Mouse (Mus musculus): ENCODE data around the gene Actl10.

DNA sequence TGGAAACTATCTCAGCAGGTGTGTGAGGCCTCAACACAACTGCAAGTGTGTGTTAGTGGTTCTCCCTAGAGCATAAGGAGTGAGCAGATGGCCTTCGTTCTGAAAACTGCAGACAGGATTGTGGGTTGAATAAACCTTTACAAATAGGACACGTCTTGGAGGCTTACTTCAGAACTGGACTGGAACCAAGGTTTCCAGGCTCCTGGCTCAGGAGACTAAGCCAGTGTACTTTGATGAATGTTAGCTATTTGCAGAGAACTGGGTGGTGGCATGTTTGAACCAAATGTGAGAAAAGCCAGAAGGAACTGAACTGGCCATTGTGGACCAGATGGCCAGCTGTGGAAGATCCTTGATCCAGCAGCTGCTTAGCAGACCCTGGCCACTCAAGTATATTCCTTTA is 13.3 kb upstream of the Actl10 start:
- TF ChIP-seq CTCF (IDR thresholded peaks at IDR 0.05; ENCODE audit: insufficient read depth, low read depth, low read length) = no peak
- TF ChIP-seq POLR2A (IDR thresholded peaks at IDR 0.05; ENCODE audit: insufficient read depth, low read depth, low read length) = no peak

All from olfactory bulb, adult 2 months (tissue).